In the genomic region with DNA sequence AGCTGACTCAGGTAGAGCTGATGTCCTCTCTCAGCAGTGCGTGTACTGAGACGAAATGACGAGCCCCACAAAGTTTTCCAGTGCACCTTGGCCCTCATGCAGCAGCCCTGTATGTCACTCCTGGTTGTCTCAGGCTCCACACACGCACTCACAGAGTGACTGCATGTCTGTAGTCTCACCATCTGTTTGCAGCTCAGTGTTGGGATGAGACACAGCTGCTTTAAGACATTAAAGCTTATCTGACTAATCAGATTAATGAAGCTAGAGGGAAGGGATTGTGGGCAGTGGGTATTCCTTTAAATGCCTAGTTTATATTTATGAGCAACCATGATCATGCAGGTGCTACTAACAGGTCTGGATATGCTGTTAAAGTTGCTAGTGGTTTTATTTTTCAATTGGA, we compare ENCODE assay signal across 40 mouse cellular contexts. TPM values are rescaled to one million over a fixed set of nuclear protein-coding genes. Genes with fewer than 3 reads are reported as not detected.
DNase-seq lines count a peak whose midpoint lies in the region; ATAC-seq and TF ChIP-seq lines count a peak whose summit lies in the region.
"Had no signal": no experiment of that assay in that cellular context is flagged by ENCODE, and none has a peak within 500 bp of the region (broad histone marks: within the 10 kb centered on the region; RNA-seq: fewer than 3 reads in every experiment).

No protein-coding gene starts in this region.

- no peak for DNase-seq in hindbrain, embryonic 11.5 days (ENCODE audit: low spot score)
- DNase-seq in midbrain, postnatal 0 days (ENCODE audit: low spot score), result peak; percentile 3
- DNase-seq in retina, adult 2 months (ENCODE audit: low read depth, low spot score), result peak; percentile 69
- no peak for DNase-seq in cerebellum, postnatal 14 days
- DNase-seq in heart, postnatal 10 days, result no peak
- DNase-seq: adrenal gland, adult 2 months; adrenal gland, postnatal 36 days; cerebellum, adult 2 months; cerebellum, postnatal 25 days; gastrocnemius, adult 2 months; gastrocnemius, postnatal 36 days; heart, adult 18-20 months; kidney, adult 2 months; kidney, postnatal 36 days; layer of hippocampus, postnatal 36 days; left cerebral cortex, postnatal 4 days; lung, embryonic 14.5 days; lung, postnatal 14 days; right cerebral cortex, postnatal 4 days; thymus, adult 18-20 months; thymus, postnatal 25 days had no signal

- no peaks in the 10 kb centered on the region for H3K4me1 ChIP-seq in hindbrain, embryonic 16.5 days (ENCODE audit: control insufficient read depth, insufficient read depth, low read depth, low read length)
- H3K4me1 ChIP-seq in hindbrain, embryonic 11.5 days (replicated peaks; ENCODE audit: control insufficient read depth, insufficient read depth, low read length), result no peaks in the 10 kb centered on the region
- H3K4me1 ChIP-seq in midbrain, postnatal 0 days (ENCODE audit: insufficient read depth, low read length), result no peaks in the 10 kb centered on the region
- H3K4me1 ChIP-seq in midbrain, embryonic 16.5 days (ENCODE audit: control insufficient read depth, insufficient read depth, low read length), result no peaks in the 10 kb centered on the region
- H3K4me1 ChIP-seq: embryonic facial prominence, embryonic 10.5 days; embryonic facial prominence, embryonic 15.5 days; forebrain, embryonic 13.5 days; heart, embryonic 12.5 days; hindbrain, embryonic 10.5 days; intestine, embryonic 15.5 days; midbrain, embryonic 12.5 days; neural tube, embryonic 12.5 days had no signal

- no peak overlapping the region for H3K4me2 ChIP-seq in hindbrain, embryonic 16.5 days (ENCODE audit: low read length)
- no peak overlapping the region for H3K4me2 ChIP-seq in hindbrain, embryonic 11.5 days (replicated peaks; ENCODE audit: low read depth, low read length)
- no peak overlapping the region for H3K4me2 ChIP-seq in midbrain, postnatal 0 days (ENCODE audit: low read depth, low read length, poor library complexity, severe bottlenecking)
- no peak overlapping the region for H3K4me2 ChIP-seq in midbrain, embryonic 16.5 days (ENCODE audit: low read length)
- H3K4me2 ChIP-seq: embryonic facial prominence, embryonic 15.5 days; forebrain, embryonic 13.5 days; heart, embryonic 12.5 days; intestine, embryonic 15.5 days; lung, embryonic 14.5 days; midbrain, embryonic 12.5 days; neural tube, embryonic 12.5 days had no signal

- no peak overlapping the region for H3K27ac ChIP-seq in hindbrain, embryonic 16.5 days (ENCODE audit: low read depth, low read length)
- H3K27ac ChIP-seq in hindbrain, embryonic 11.5 days (ENCODE audit: low read depth, low read length), result no peak overlapping the region
- no peak overlapping the region for H3K27ac ChIP-seq in midbrain, postnatal 0 days (ENCODE audit: low read depth, low read length)
- H3K27ac ChIP-seq in midbrain, embryonic 16.5 days (ENCODE audit: low read length), result no peak overlapping the region
- H3K27ac ChIP-seq: embryonic facial prominence, embryonic 10.5 days; embryonic facial prominence, embryonic 15.5 days; forebrain, embryonic 13.5 days; gastrocnemius, adult 2 months; hindbrain, embryonic 10.5 days; hindbrain, postnatal 0 days; intestine, embryonic 15.5 days; layer of hippocampus, adult 2 months; liver, embryonic 14.5 days; midbrain, embryonic 12.5 days; neural tube, embryonic 12.5 days; stomach, postnatal 0 days had no signal

- no peak overlapping the region for H3K9ac ChIP-seq in hindbrain, embryonic 16.5 days (ENCODE audit: low read depth, low read length)
- no peak overlapping the region for H3K9ac ChIP-seq in hindbrain, embryonic 11.5 days (ENCODE audit: low read depth, low read length)
- no peak overlapping the region for H3K9ac ChIP-seq in midbrain, postnatal 0 days (replicated peaks; ENCODE audit: low read length, poor library complexity, severe bottlenecking)
- no peak overlapping the region for H3K9ac ChIP-seq in midbrain, embryonic 16.5 days (ENCODE audit: low read depth, low read length)
- H3K9ac ChIP-seq: embryonic facial prominence, embryonic 15.5 days; forebrain, embryonic 13.5 days; heart, embryonic 12.5 days; intestine, embryonic 15.5 days; liver, embryonic 14.5 days; lung, embryonic 14.5 days; midbrain, embryonic 12.5 days; neural tube, embryonic 12.5 days had no signal

- intact Hi-C loops in heart, postnatal 10 days (cut with DNase I), result no loop called here

- 85% methylated on average over 4 of the region's 4 CpGs for WGBS in hindbrain, embryonic 16.5 days
- WGBS in hindbrain, embryonic 11.5 days, result 90% methylated on average over 4 of the region's 4 CpGs
- WGBS in midbrain, postnatal 0 days, result 86% methylated on average over 4 of the region's 4 CpGs
- 89% methylated on average over 4 of the region's 4 CpGs for WGBS in midbrain, embryonic 16.5 days

- no peaks in the 10 kb centered on the region for H3K9me3 ChIP-seq in hindbrain, embryonic 16.5 days (ENCODE audit: control insufficient read depth, low read length)
- H3K9me3 ChIP-seq in hindbrain, embryonic 11.5 days (ENCODE audit: control insufficient read depth, low read length), result no peaks in the 10 kb centered on the region
- no peaks in the 10 kb centered on the region for H3K9me3 ChIP-seq in midbrain, postnatal 0 days (ENCODE audit: low read length)
- no peaks in the 10 kb centered on the region for H3K9me3 ChIP-seq in midbrain, embryonic 16.5 days (replicated peaks; ENCODE audit: control insufficient read depth, low read length, poor library complexity, severe bottlenecking)
- H3K9me3 ChIP-seq: embryonic facial prominence, embryonic 10.5 days; embryonic facial prominence, embryonic 15.5 days; forebrain, embryonic 13.5 days; heart, embryonic 12.5 days; hindbrain, embryonic 10.5 days; intestine, embryonic 15.5 days; midbrain, embryonic 12.5 days; neural tube, embryonic 12.5 days had no signal

- no peak overlapping the region for H3K4me3 ChIP-seq in hindbrain, embryonic 16.5 days (ENCODE audit: low read length)
- no peak overlapping the region for H3K4me3 ChIP-seq in hindbrain, embryonic 11.5 days (ENCODE audit: low read depth, low read length)
- no peak overlapping the region for H3K4me3 ChIP-seq in midbrain, postnatal 0 days (ENCODE audit: low read depth, low read length)
- H3K4me3 ChIP-seq in midbrain, embryonic 16.5 days (ENCODE audit: low read depth, low read length), result no peak overlapping the region
- H3K4me3 ChIP-seq: embryonic facial prominence, embryonic 10.5 days; embryonic facial prominence, embryonic 15.5 days; forebrain, embryonic 13.5 days; gastrocnemius, adult 2 months; heart, embryonic 12.5 days; hindbrain, embryonic 10.5 days; intestine, embryonic 15.5 days; layer of hippocampus, adult 2 months; midbrain, embryonic 12.5 days; neural tube, embryonic 12.5 days had no signal

- peak; percentile 45; the same call in 1 of the 2 replicates for ATAC-seq in hindbrain, embryonic 16.5 days
- no peak for ATAC-seq in hindbrain, embryonic 11.5 days (ENCODE audit: low FRiP score)
- no peak for ATAC-seq in midbrain, postnatal 0 days (ENCODE audit: low FRiP score)
- ATAC-seq in midbrain, embryonic 16.5 days, result no peak
- ATAC-seq: activated CD4-positive, CD25-positive, alpha-beta regulatory T cell, adult 4 months; forebrain, embryonic 13.5 days; hindbrain, postnatal 0 days; intestine, embryonic 15.5 days had no signal

- peaks cover 4% of the 10 kb centered on the region for H3K36me3 ChIP-seq in hindbrain, embryonic 16.5 days (ENCODE audit: control insufficient read depth, insufficient read depth, low read length)
- H3K36me3 ChIP-seq in hindbrain, embryonic 11.5 days (ENCODE audit: control insufficient read depth, insufficient read depth, low read length), result no peaks in the 10 kb centered on the region
- peaks cover 15% of the 10 kb centered on the region for H3K36me3 ChIP-seq in midbrain, postnatal 0 days (ENCODE audit: insufficient read depth, low read length)
- H3K36me3 ChIP-seq in midbrain, embryonic 16.5 days (ENCODE audit: control insufficient read depth, insufficient read depth, low read length), result peaks cover 9% of the 10 kb centered on the region
- H3K36me3 ChIP-seq: intestine, embryonic 15.5 days had no signal

- H3K27me3 ChIP-seq in hindbrain, embryonic 16.5 days (replicated peaks; ENCODE audit: control insufficient read depth, insufficient read depth, low read length), result no peaks in the 10 kb centered on the region
- H3K27me3 ChIP-seq in hindbrain, embryonic 11.5 days (ENCODE audit: control insufficient read depth, insufficient read depth, low read length), result no peaks in the 10 kb centered on the region
- no peaks in the 10 kb centered on the region for H3K27me3 ChIP-seq in midbrain, postnatal 0 days (ENCODE audit: insufficient read depth, low read length)
- H3K27me3 ChIP-seq in midbrain, embryonic 16.5 days (ENCODE audit: control insufficient read depth, insufficient read depth, low read depth, low read length), result no peaks in the 10 kb centered on the region
- H3K27me3 ChIP-seq: embryonic facial prominence, embryonic 15.5 days; forebrain, embryonic 13.5 days; heart, embryonic 12.5 days; intestine, embryonic 15.5 days; midbrain, embryonic 12.5 days; neural tube, embryonic 12.5 days had no signal

- no peak for TF ChIP-seq CTCF in midbrain, postnatal 0 days (IDR thresholded peaks at IDR 0.05)

RNA-seq across cellular contexts. Expression of gene Mff, which starts 21.7 kb away (rescaled TPM):
- polyA plus RNA-seq in hindbrain, embryonic 16.5 days (2015; fragmentation: Nextera tagmentation; extraction: Ambion mirVana), result 389 and 427 TPM in 2 replicates
- 279 and 298 TPM in 2 replicates for polyA plus RNA-seq in hindbrain, embryonic 11.5 days (2014; fragmentation: Nextera tagmentation; extraction: Ambion mirVana)
- total RNA-seq in midbrain, postnatal 0 days (2014; rRNA removed), result 415 and 579 TPM in 2 replicates
- 449 and 459 TPM in 2 replicates for polyA plus RNA-seq in midbrain, postnatal 0 days (2015; fragmentation: Nextera tagmentation; extraction: Ambion mirVana)
- 416 and 433 TPM in 2 replicates for polyA plus RNA-seq in midbrain, embryonic 16.5 days (2015; fragmentation: Nextera tagmentation; extraction: Ambion mirVana)
- total RNA-seq in heart, postnatal 10 days (2021), result 100 to 1,000 TPM; 203 to 210 TPM

RNA-seq across cellular contexts. Expression of gene Tm4sf20, which starts 21.9 kb away (rescaled TPM):
- not detected in 2 replicates for polyA plus RNA-seq in hindbrain, embryonic 16.5 days (2015; fragmentation: Nextera tagmentation; extraction: Ambion mirVana)
- not detected in 2 replicates for polyA plus RNA-seq in hindbrain, embryonic 11.5 days (2014; fragmentation: Nextera tagmentation; extraction: Ambion mirVana)
- total RNA-seq in midbrain, postnatal 0 days (2014; rRNA removed), result not detected in 2 replicates
- polyA plus RNA-seq in midbrain, postnatal 0 days (2015; fragmentation: Nextera tagmentation; extraction: Ambion mirVana), result not detected in 2 replicates
- polyA plus RNA-seq in midbrain, embryonic 16.5 days (2015; fragmentation: Nextera tagmentation; extraction: Ambion mirVana), result 0.11 TPM in 1 of 2 replicates, not detected in the other
- total RNA-seq in heart, postnatal 10 days (2021), result not detected
- total RNA-seq: adrenal gland, adult 2 months; adrenal gland, postnatal 36 days; gastrocnemius, adult 2 months; gastrocnemius, postnatal 36 days; heart, adult 18-20 months; hindbrain, postnatal 0 days; layer of hippocampus, adult 2 months; layer of hippocampus, postnatal 36 days; left cerebral cortex, postnatal 4 days had no signal
- polyA plus RNA-seq: adrenal gland, adult 2 months; cerebellum, adult 2 months; heart, embryonic 12.5 days; heart, postnatal 0 days; hindbrain, postnatal 0 days; kidney, adult 2 months; limb, embryonic 14.5 days; liver, embryonic 14.5 days; lung, embryonic 14.5 days; spleen, adult 2 months had no signal

RNA-seq across cellular contexts. Expression of gene Gm47791, which starts 24.6 kb away (rescaled TPM):
- not detected in 2 replicates for polyA plus RNA-seq in hindbrain, embryonic 16.5 days (2015; fragmentation: Nextera tagmentation; extraction: Ambion mirVana)
- polyA plus RNA-seq in hindbrain, embryonic 11.5 days (2014; fragmentation: Nextera tagmentation; extraction: Ambion mirVana), result not detected in 2 replicates
- total RNA-seq in midbrain, postnatal 0 days (2014; rRNA removed), result not detected in 2 replicates
- not detected in 2 replicates for polyA plus RNA-seq in midbrain, postnatal 0 days (2015; fragmentation: Nextera tagmentation; extraction: Ambion mirVana)
- polyA plus RNA-seq in midbrain, embryonic 16.5 days (2015; fragmentation: Nextera tagmentation; extraction: Ambion mirVana), result not detected in 2 replicates
- total RNA-seq in heart, postnatal 10 days (2021), result not detected
- total RNA-seq: adrenal gland, adult 2 months; adrenal gland, postnatal 36 days; gastrocnemius, adult 2 months; gastrocnemius, postnatal 36 days; heart, adult 18-20 months; hindbrain, postnatal 0 days; layer of hippocampus, adult 2 months; layer of hippocampus, postnatal 36 days; left cerebral cortex, postnatal 4 days had no signal
- polyA plus RNA-seq: activated CD4-positive, CD25-positive, alpha-beta regulatory T cell, adult 4 months; adrenal gland, adult 2 months; cerebellum, adult 2 months; embryonic facial prominence, embryonic 10.5 days; forebrain, embryonic 13.5 days; heart, embryonic 12.5 days; heart, postnatal 0 days; hindbrain, embryonic 10.5 days; hindbrain, postnatal 0 days; intestine, embryonic 15.5 days; kidney, adult 2 months; kidney, embryonic 16.5 days; limb, embryonic 14.5 days; liver, embryonic 14.5 days; lung, embryonic 14.5 days; midbrain, embryonic 12.5 days; neural tube, embryonic 12.5 days; spleen, adult 2 months; stomach, postnatal 0 days had no signal

Comparison
In these comparisons a context has a peak if more than half of its experiments do, and no peak if none do; other contexts are left out.
1. DNase-seq: peak in midbrain, postnatal 0 days (single experiment) and retina, adult 2 months (single experiment); none in hindbrain, embryonic 11.5 days (single experiment), cerebellum, postnatal 14 days (0 of 2) and heart, postnatal 10 days (0 of 2).